Mouse (Mus musculus) bone marrow macrophage, adult 2 months (primary cell): Measurements from ENCODE around the gene Acvr1b.

Experiments
- CTCF ChIP-seq: IDR thresholded peaks from 2 replicates; pipeline ENCODE4 v1.5.1; 2012; ENCODE audit warnings: low read depth, mild to moderate bottlenecking, low read length, moderate library complexity
- POLR2A ChIP-seq: IDR thresholded peaks from 2 replicates; pipeline ENCODE4 v1.6.1; 2012; ENCODE audit warnings: mild to moderate bottlenecking, low read depth, low read length, borderline replicate concordance

- TF ChIP-seq POLR2A = no peak
- TF ChIP-seq CTCF = no peak
Measured at GRCm38 (mm10) chr15:101194951-101195823, 21.3 kb downstream of the Acvr1b start.
